Mouse (Mus musculus) urinary bladder, postnatal 14 days (tissue): Measurements from ENCODE around the gene Nek8.

Experiments used
- DNase-seq: peaks from one replicate; pipeline ENCODE4 v3.0.0; 2021; ENCODE audit warnings: low spot score

Nek8 gene

DNA sequence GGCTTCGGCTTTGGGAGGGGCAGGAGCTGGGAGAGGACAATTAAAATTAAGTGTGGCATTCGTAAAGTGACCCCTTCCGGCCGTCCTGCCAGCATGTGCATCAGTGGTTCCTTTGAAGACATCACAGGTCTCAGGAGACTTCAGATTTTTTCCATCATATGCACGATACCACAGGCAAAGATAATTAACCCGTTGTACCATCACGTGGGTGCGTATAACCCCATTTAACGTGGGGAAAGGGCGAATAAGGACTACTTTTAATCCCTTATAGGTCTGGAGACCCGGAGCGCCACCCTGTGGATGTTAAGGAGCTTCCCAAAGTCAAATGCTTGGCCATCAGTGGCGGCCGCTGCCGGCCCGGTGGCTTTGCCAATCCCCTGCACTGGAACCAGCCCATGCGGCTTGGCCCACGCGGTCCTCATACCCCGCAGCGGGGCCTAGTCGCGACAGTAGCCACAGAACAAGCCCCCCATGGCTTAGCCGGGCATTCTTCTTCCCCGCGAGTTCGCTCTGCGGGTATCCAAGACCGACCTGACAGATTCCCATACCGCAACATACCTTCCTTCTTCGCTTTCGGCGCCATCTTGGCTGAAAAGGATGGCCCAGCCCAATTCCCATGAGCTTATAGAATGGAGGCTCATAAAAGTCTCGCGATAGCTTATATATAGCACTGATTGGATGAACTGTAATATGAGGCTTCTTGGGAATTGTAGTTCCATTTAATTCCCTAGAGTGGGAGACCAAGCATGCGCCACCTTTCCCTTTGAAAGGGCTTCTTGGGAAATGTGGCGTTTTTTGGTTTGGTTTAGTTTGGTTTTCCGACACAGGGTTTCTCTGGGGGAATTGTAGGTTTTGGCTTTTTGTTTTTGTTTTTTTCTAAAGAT lies 6.7 kb upstream of the Nek8 start, which contains the start of gene Rpl23a:
Gene Rpl23a, minus strand, starts transcription at position 624 of the 884 bp plus-strand sequence.
- peak; percentile 78 for DNase-seq

GRCm38 (mm10) chr11:78182450-78182849 lies 6.0 kb upstream of the Nek8 start:
- DNase-seq = no peak

- DNase-seq = no peak
Measured at GRCm38 (mm10) chr11:78181830-78182357, 5.4 kb upstream of the Nek8 start.

DNA sequence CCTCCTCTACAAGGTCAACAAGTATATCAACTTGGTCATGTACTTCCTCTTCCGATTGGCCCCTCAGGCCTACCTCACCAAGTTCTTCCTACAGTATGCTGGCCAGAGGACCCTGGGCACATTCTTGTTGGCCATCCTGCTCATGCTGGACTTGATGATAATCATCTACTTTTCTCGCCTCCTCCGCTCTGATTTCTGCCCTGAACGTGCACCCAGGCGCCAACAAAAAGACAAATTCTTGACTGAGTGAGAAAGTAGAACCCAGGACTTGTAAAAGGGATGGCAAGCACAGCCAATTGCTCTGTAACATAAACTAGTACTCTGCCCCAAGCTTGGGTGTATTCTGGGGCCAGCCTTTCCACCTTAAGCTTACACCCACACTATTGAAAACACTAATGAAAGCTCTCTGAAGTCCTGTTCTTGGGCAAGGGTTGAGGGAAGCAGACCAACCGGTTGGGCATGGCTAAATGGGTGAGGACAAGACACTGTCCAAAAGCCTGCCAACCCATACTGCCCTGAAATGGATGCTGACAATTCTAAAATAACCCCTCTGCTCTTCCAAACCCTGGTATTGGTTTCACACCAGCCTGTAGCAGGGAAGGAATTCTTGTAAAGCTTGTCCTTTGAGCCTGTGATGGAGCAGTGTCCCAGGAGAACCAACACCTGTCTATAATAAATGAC lies 3.7 kb upstream of the Nek8 start:
- no peak for DNase-seq

- no peak for DNase-seq
Measured at GRCm38 (mm10) chr11:78179438-78179999, 3.0 kb upstream of the Nek8 start.

GRCm38 (mm10) chr11:78178859-78179437 lies 2.5 kb upstream of the Nek8 start:
- DNase-seq = peak; percentile 65

DNA sequence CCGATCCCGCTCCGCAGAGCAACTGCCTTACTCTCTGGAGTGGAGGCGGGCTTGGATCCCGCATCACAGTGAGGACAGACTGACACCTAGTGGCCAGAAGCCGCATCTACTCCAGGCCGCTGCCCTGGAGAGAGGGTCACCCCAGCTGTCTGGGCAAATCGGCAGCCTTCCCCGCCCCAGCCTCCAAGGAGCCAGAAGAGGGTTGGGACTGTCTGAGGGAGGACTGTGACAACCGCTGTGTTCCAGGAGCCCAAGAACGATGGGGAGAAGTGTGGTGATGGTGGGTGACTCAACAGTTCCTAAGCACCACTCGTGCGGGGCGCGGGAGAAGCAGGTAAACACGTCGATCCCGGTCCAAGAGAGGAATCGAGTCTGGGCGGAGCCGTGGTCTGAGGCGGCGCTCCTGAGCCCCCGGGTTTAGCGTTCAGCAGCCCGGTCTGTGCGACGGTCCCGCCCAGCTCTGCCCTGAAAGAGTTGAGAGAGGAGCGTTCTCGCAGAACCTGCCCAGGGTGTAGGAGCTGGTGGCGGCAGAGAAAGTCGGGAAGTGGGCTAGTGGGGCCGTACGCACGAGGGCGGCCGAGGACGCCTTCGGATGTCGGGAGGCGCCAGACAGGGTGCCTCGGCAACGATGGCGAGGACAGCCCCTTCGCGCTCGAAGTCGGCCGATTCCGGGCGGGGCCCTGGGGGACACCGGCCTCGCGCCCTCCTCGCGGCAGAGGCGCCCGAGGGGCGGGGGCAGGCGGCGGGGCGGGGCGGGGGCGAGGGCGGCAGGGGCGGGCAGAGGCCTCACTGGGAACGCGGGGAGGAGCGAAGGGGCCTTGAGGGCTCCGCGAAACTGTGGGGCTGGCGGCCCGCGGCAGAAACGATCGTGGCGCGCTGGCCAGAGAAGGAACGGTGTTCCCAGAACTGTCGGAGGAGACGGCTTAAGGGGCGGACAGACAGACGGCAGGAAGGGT lies 1.7 kb upstream of the Nek8 start:
- DNase-seq = peak; percentile 96

DNA sequence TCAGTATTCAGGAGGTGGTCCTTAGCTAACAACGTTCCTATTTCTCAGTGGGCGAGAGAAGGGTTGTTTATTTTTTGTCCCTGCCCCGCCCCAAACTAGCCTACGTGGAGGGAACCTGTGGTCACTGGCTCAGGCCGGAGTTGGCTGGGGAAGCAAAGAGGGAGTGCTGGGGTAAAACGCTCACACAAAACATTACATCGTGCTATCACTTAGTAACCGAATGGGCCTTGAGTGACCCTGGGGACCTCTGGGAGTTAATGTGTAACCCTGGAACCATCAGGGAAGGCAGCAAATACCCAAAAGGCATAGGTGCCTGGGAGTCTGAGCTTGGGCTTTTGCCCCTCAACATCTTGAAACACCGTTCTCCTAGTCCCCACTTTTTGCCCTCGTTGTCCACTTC lies 962 bp upstream of the Nek8 start:
- peak; percentile 60 for DNase-seq

- DNase-seq = no peak
Measured at GRCm38 (mm10) chr11:78176905-78177331, 443 bp upstream of the Nek8 start.

- DNase-seq = no peak
Measured at GRCm38 (mm10) chr11:78175771-78176401, 589 bp downstream of the Nek8 start.

GRCm38 (mm10) chr11:78174506-78174905 lies 2.0 kb downstream of the Nek8 start:
- DNase-seq = no peak

DNA sequence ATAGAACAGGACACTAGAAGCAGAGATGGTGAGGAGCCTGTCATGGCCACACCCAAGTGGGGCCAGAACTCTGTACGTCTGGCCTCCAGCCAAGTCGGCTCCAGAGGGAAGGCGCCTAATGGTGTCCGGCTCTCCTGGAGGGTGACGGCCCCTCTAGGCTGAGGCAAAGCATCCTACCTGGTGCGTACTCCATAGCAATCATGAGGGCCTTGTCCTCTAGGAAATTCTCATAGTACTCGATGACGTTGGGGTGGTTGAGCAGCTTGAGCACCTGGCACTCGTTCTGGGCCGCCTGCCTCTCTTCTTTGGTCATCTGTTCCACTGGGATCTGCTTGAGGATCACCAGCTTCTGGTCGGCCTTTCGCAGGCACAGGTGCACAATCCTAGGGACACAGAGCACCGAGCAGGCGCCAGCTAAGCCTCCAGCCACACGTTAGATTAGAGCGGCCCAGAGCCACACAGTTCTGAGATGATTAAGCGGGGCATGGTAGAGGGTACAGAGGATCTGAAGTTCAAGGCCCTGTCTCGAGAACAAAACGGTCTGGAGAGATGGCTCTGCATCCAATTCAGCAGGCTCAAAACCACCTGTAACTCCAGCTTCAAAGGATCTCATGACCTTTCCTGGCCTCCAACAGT lies 3.6 kb downstream of the Nek8 start:
- no peak for DNase-seq

GRCm38 (mm10) chr11:78172034-78172747 lies 4.3 kb downstream of the Nek8 start:
- DNase-seq = no peak

DNA sequence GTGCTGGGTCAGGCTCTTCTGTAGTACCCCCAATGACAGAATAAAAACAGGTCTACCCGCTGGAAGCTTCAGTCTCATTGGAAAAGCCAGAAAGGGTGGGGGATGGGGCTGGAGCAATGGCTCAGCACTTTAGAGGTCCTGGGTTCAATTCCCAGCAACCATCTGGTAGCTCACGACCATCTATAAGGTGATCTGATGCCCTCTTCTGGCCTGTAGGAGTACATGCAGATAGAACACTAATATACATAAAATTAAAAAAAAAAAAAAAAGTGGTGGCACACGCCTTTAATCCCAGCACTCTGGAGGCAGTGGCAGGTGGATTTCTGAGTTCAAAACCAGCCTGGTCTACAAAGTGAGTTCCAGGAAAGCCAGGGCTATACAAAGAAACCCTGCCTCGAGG lies 5.1 kb downstream of the Nek8 start:
- DNase-seq = no peak

DNA sequence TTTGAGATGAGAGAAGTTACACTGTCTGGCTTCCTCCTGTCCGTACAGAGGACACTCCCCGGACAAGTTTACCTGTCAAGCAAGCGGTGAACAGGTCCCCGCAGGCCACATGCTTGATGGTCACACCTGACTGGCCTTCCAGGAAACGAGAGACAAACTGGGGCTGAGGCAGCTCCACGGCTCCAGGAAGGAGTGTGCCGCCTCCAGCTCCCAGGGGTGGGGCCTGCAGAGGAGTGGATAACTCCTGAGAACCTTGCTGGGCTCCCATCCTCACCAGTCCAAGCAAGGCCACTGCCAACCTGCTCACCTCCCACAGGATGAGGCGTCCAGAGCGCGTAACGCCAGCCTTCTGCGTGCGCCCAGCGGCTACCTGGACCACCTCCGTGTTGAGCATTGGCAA lies 6.2 kb downstream of the Nek8 start:
- peak; percentile 67 for DNase-seq

DNA sequence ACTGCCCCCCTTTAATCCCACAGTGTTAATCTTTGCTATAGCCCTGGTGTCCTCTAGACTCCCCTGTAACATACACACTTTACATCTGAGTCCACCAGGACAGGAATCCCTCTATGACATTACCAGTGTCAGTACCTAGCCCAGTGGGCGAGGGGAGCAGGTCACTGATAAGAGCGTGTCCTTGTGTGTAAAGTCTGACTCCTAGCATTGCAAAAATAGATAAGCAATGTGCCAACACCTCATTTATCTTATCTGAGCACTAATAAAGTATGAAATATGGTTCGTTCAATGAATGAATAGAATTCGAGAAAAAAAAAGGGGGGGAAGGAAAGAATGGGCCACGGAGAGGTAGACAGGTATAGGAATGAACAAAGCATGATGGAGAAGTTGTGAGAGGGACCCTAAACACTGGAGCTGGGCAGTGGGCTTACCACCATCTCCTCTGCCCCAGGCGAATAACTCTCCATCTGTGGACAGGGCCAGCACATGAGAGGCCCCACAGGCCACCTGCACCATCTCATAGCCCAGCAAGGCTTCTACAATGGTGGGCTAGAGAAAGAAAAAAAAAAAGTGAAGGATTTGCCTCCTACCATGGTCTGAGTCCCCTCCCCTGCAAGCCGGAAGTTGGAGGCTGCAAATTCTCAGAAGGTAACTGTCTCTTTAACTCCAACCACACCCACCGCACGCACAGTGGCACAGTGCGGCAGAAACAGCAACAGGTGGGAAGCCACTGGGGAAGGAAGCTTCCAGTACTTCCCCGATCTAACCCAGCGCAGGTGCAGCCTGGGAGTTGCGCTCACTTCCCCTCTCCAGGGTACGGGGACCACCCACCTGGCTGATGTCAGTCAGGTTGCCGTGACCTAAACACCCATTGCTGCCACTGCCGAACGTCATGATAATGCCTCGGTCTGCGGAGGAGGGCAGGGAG lies 7.7 kb downstream of the Nek8 start:
- no peak for DNase-seq

GRCm38 (mm10) chr11:78167257-78167959 lies 9.1 kb downstream of the Nek8 start:
- no peak for DNase-seq

DNA sequence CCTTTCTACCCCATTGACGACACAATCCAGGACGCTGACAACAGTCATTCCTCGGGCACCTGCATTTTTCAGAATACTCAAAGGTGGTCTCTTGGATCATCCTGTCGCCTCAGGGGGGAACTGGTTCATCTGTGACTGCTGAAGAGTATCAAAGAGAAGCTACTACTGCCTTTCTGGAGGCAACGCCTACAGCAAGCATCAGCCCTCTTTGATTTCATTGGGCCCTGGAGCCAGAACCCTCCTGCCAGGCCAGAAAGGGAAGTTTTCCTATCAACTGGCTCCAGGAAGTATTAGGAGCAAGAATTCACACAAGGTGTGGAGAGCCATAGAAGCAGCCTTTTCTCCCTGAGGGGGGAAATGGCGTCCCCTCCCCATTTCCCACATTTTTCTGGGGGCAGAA lies 9.8 kb downstream of the Nek8 start:
- no peak for DNase-seq
